Mouse (Mus musculus): ENCODE measurements around the gene Tcl1b5. TPM values are rescaled to one million over a fixed set of nuclear protein-coding genes. Genes with fewer than 3 reads are reported as not detected.
"Not testable (repeated sequence)": the region's sequence is repeated elsewhere in the genome, so short reads cannot be mapped to it uniquely, and the experiment has no call there.

Tcl1b5 gene
- not detected in 2 replicates for polyA plus RNA-seq (2014; fragmentation: Nextera tagmentation; extraction: Ambion mirVana)

DNA sequence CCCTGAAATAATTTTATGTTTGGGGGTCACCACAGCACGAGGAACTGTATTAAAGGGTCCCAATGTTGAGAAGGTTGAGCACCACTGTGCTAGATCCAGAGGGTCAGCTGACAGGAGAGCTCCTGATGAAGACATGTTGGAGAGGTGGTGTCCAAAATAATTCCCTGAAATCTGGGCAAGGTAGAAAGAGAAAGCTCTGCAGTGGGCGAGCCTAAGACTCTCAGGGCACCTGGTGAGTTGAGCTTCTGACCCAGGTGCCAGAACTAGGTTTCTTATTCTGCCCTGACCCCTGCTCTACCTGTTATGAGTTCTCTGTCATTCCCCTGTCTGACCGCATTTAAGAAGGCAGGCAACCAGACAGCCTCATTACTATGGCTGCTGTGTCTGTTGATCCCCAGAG is at the start of gene Tcl1b5:
Gene Tcl1b5 (plus strand): TSS at position 301 of the 400 bp plus-strand sequence.
- WGBS = 66% methylated on average over 3 of the region's 3 CpGs
- not testable (repeated sequence) for H3K4me2 ChIP-seq (ENCODE audit: low read length); H3K27ac ChIP-seq (replicated peaks; ENCODE audit: low read depth, low read length); H3K27me3 ChIP-seq (ENCODE audit: control insufficient read depth, insufficient read depth, low read length); H3K9ac ChIP-seq (replicated peaks; ENCODE audit: low read length); ATAC-seq (ENCODE audit: low FRiP score, low TSS enrichment); H3K4me3 ChIP-seq (replicated peaks; ENCODE audit: low read depth, low read length); H3K9me3 ChIP-seq (ENCODE audit: control insufficient read depth, low read length); H3K36me3 ChIP-seq (ENCODE audit: control insufficient read depth, insufficient read depth, low read length); DNase-seq; H3K4me1 ChIP-seq (ENCODE audit: control insufficient read depth, insufficient read depth, low read length)

DNA sequence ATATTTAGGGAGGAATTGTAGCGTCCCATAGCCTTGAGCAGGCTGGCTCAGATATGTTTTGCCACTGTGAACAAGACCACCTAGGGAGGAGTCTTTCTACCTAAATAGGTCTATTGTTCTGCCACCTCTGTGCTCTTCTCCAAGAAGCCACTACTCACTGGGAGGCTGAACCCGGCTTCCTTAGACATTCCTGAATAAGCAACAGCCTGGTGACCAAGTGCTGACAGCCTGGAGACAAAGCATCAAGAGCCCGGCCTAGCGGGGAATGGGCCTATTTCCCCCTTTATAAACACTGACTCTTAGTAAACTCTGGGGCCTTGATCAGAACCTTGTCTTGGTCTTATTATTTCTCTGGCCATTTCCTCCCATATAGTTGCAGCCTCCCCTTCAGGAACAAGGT is 49.6 kb upstream of the Tcl1b5 start:
- no peak for ATAC-seq (ENCODE audit: low FRiP score, low TSS enrichment)
- WGBS = 41% methylated on average over 4 of the region's 4 CpGs

DNA sequence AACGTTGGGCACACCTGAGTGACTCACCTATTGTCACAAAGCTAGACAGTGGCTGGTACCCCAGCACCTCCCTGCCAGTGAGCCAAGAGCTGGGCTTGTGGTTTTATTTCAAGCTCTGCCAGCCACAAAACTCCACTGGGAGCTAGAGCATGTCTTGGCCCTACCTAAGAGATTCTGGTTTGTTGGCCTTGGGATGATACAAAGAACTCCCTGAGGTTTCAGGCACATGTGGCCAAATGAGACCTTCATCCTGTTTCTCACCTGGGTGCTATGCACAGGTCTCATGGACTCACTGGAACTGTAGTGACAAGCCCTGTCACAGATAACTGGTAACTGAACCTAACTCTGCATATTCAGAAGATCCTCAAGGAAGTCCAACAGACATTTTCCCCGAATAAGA is 48.5 kb upstream of the Tcl1b5 start:
- Histone ChIP-seq H3K4me3 (replicated peaks; ENCODE audit: low read depth, low read length) (no peak overlapping the region), H3K4me2 (ENCODE audit: low read length) (no peak overlapping the region), H3K27ac (replicated peaks; ENCODE audit: low read depth, low read length) (no peak overlapping the region), H3K9ac (replicated peaks; ENCODE audit: low read length) (no peak overlapping the region), H3K9me3 (ENCODE audit: control insufficient read depth, low read length) (no peaks in the 10 kb centered on the region), H3K27me3 (ENCODE audit: control insufficient read depth, insufficient read depth, low read length) (no peaks in the 10 kb centered on the region), H3K36me3 (ENCODE audit: control insufficient read depth, insufficient read depth, low read length) (no peaks in the 10 kb centered on the region), H3K4me1 (ENCODE audit: control insufficient read depth, insufficient read depth, low read length) (no peaks in the 10 kb centered on the region)
- ATAC-seq (ENCODE audit: low FRiP score, low TSS enrichment) = no peak
- WGBS = 88% methylated on average over 2 of the region's 2 CpGs
- no peak for DNase-seq

More for the DNA sequence above, 49.6 kb upstream of the Tcl1b5 start:
- Histone ChIP-seq H3K4me3 (replicated peaks; ENCODE audit: low read depth, low read length) (no peak overlapping the region), H3K4me1 (ENCODE audit: control insufficient read depth, insufficient read depth, low read length) (no peaks in the 10 kb centered on the region), H3K4me2 (ENCODE audit: low read length) (no peak overlapping the region), H3K36me3 (ENCODE audit: control insufficient read depth, insufficient read depth, low read length) (no peaks in the 10 kb centered on the region), H3K27ac (replicated peaks; ENCODE audit: low read depth, low read length) (no peak overlapping the region), H3K9me3 (ENCODE audit: control insufficient read depth, low read length) (no peaks in the 10 kb centered on the region), H3K9ac (replicated peaks; ENCODE audit: low read length) (no peak overlapping the region), H3K27me3 (ENCODE audit: control insufficient read depth, insufficient read depth, low read length) (no peaks in the 10 kb centered on the region)
- DNase-seq = no peak

DNA sequence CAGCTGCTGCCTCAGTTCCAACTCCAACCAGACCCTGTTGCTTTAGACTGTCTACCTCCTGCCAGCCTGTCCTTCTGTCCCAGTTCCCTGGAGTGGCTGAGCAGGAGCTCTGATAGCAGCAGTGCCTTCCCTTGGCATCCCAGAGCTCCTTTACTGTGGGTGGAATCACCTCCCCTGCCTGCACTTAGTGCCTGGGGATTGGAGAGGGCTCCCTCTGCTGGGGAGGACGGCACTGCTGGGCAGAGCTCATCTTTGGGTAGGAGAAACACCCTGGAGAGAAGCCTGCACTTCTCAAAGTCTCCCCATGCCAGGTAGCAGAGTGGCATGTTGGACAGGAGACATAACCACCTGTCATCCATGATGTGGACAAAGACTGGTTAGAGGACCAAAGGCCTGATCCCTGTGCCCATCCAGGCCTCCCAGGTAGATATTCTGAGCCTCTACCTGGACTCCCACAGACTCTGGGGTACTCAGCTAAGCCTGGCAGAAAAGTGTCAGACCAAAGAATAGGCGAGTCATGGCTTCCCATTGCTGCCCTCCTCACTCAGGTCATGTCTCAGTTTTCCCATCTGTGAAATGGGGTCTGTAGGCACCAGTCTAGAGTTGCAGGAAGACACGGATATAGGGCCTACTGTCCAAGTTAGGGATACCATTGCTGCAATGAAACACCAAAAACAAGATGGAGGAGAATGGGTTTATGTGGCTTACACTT is 46.5 kb upstream of the Tcl1b5 start:
- not testable (repeated sequence) for H3K9ac ChIP-seq (replicated peaks; ENCODE audit: low read length); H3K27me3 ChIP-seq (ENCODE audit: control insufficient read depth, insufficient read depth, low read length); DNase-seq; ATAC-seq (ENCODE audit: low FRiP score, low TSS enrichment); H3K9me3 ChIP-seq (ENCODE audit: control insufficient read depth, low read length); H3K36me3 ChIP-seq (ENCODE audit: control insufficient read depth, insufficient read depth, low read length); H3K4me1 ChIP-seq (ENCODE audit: control insufficient read depth, insufficient read depth, low read length); H3K4me3 ChIP-seq (replicated peaks; ENCODE audit: low read depth, low read length); H3K27ac ChIP-seq (replicated peaks; ENCODE audit: low read depth, low read length); H3K4me2 ChIP-seq (ENCODE audit: low read length)
- 68% methylated on average over 3 of the region's 3 CpGs for WGBS

DNA sequence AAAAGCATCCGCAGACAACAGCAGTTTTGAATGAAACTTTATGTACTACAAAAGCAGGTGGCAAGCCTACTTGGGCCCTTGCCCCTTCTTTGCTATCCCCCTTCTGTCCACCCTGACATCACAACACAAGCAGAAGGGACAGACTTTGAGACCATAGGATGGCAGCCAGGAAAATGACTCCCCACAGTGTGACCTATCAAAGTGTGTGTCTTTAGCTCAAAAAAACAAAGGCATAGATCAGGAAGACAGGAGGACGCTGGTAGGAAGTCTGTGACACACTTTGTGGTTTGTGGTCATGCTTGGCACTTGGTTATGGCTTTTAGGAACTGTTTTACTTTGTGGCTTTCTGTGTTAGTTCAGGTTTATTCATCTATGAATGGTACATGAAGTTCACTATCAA is 42.0 kb upstream of the Tcl1b5 start:
- not testable (repeated sequence) for H3K4me2 ChIP-seq (ENCODE audit: low read length); DNase-seq; H3K4me3 ChIP-seq (replicated peaks; ENCODE audit: low read depth, low read length); H3K4me1 ChIP-seq (ENCODE audit: control insufficient read depth, insufficient read depth, low read length); H3K9ac ChIP-seq (replicated peaks; ENCODE audit: low read length); H3K27me3 ChIP-seq (ENCODE audit: control insufficient read depth, insufficient read depth, low read length); H3K27ac ChIP-seq (replicated peaks; ENCODE audit: low read depth, low read length); H3K9me3 ChIP-seq (ENCODE audit: control insufficient read depth, low read length); H3K36me3 ChIP-seq (ENCODE audit: control insufficient read depth, insufficient read depth, low read length); ATAC-seq (ENCODE audit: low FRiP score, low TSS enrichment)
- 69% methylated on average over 2 of the region's 2 CpGs for WGBS

DNA sequence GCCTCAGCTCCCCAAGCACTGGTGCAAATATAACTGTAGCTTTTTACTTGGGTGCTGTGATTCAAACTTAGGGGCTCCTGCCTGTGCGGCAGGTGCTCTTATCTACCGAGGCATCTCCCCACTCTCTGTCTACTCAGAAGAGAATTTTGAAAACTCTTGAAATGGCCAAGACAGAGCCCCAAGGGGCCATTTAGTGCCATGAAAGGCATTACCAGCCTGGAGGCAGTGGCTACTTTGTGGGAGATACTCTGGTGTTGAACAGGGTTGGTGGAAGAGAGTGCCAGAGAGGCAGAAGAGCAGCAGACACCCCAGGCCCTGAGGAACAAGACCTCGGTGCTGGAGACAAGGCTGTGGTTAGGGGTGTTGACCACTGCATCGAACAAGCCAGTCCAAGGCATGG is 41.3 kb upstream of the Tcl1b5 start:
- not testable (repeated sequence) for DNase-seq; H3K27me3 ChIP-seq (ENCODE audit: control insufficient read depth, insufficient read depth, low read length); H3K27ac ChIP-seq (replicated peaks; ENCODE audit: low read depth, low read length); H3K36me3 ChIP-seq (ENCODE audit: control insufficient read depth, insufficient read depth, low read length); ATAC-seq (ENCODE audit: low FRiP score, low TSS enrichment); H3K4me3 ChIP-seq (replicated peaks; ENCODE audit: low read depth, low read length); H3K9ac ChIP-seq (replicated peaks; ENCODE audit: low read length); H3K9me3 ChIP-seq (ENCODE audit: control insufficient read depth, low read length); H3K4me2 ChIP-seq (ENCODE audit: low read length); H3K4me1 ChIP-seq (ENCODE audit: control insufficient read depth, insufficient read depth, low read length)
- WGBS = 90% methylated on average over 4 of the region's 4 CpGs

DNA sequence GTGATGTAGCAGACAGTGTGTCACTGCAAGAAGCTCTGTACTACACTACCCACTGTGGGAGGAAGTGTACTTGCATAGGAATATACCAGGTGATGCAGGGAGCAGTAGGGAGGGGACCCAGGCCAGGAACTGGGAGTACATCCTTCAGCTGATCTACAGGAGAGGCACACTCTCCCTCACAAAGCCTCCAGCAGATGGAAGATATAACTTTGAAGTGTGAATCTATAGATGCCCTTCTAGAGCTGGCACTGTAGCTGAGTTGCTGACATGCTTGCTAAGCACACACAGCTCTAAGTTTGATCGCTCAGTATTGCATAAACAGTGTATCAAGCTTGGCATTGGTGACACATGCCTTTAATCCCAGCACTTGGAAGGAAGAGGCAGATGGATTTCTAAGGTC is 38.4 kb upstream of the Tcl1b5 start:
- H3K4me1 ChIP-seq (ENCODE audit: control insufficient read depth, insufficient read depth, low read length); H3K9ac ChIP-seq (replicated peaks; ENCODE audit: low read length); H3K27me3 ChIP-seq (ENCODE audit: control insufficient read depth, insufficient read depth, low read length); H3K36me3 ChIP-seq (ENCODE audit: control insufficient read depth, insufficient read depth, low read length); H3K4me3 ChIP-seq (replicated peaks; ENCODE audit: low read depth, low read length); H3K9me3 ChIP-seq (ENCODE audit: control insufficient read depth, low read length); ATAC-seq (ENCODE audit: low FRiP score, low TSS enrichment); H3K27ac ChIP-seq (replicated peaks; ENCODE audit: low read depth, low read length); DNase-seq; H3K4me2 ChIP-seq (ENCODE audit: low read length): not testable (repeated sequence)
- 97% methylated on average over 1 of the region's 1 CpGs for WGBS

DNA sequence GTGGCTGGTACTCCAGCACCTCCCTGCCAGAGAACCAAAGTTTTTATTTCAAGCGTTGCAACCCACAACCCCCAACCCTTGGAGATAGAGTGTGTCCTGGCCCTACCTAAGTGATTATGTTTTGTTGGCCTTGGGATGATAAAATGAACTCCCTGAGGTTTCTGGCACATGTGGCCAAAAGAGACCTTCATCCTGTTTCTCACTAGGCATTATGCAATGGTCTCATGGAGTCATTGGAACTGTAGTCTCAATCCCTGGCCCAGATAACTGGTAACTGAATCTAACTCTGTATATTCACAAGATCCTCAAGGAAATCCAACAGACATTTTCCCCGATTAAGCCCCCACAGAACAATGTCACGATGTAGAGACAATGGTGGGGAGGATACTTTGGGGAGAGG is 33.0 kb upstream of the Tcl1b5 start:
- WGBS = 94% methylated on average over 3 of the region's 3 CpGs
- ATAC-seq (ENCODE audit: low FRiP score, low TSS enrichment) (no peak), DNase-seq (no peak)

DNA sequence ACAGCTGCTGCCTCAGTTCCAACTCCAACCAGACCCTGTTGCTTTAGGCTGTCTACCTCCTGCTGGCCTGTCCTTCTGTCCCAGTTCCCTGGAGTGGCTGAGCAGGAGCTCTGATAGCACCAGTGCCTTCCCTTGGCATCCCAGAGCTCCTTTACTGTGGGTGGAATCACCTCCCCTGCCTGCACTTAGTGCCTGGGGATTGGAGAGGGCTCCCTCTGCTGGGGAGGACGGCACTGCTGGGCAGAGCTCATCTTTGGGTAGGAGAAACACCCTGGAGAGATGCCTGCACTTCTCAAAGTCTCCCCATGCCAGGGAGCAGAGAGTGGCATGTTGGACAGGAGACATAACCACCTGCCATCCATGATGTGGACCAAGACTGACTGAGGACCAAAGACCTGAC is 31.2 kb upstream of the Tcl1b5 start:
- 43% methylated on average over 1 of the region's 1 CpGs for WGBS
- H3K36me3 ChIP-seq (ENCODE audit: control insufficient read depth, insufficient read depth, low read length); H3K4me1 ChIP-seq (ENCODE audit: control insufficient read depth, insufficient read depth, low read length); H3K27me3 ChIP-seq (ENCODE audit: control insufficient read depth, insufficient read depth, low read length); H3K4me2 ChIP-seq (ENCODE audit: low read length); H3K27ac ChIP-seq (replicated peaks; ENCODE audit: low read depth, low read length); DNase-seq; ATAC-seq (ENCODE audit: low FRiP score, low TSS enrichment); H3K4me3 ChIP-seq (replicated peaks; ENCODE audit: low read depth, low read length); H3K9ac ChIP-seq (replicated peaks; ENCODE audit: low read length); H3K9me3 ChIP-seq (ENCODE audit: control insufficient read depth, low read length): not testable (repeated sequence)

More for the DNA sequence above, 33.0 kb upstream of the Tcl1b5 start:
- Histone ChIP-seq H3K27ac (replicated peaks; ENCODE audit: low read depth, low read length) (no peak overlapping the region), H3K4me3 (replicated peaks; ENCODE audit: low read depth, low read length) (no peak overlapping the region), H3K9me3 (ENCODE audit: control insufficient read depth, low read length) (no peaks in the 10 kb centered on the region), H3K9ac (replicated peaks; ENCODE audit: low read length) (no peak overlapping the region), H3K4me2 (ENCODE audit: low read length) (no peak overlapping the region), H3K36me3 (ENCODE audit: control insufficient read depth, insufficient read depth, low read length) (no peaks in the 10 kb centered on the region), H3K27me3 (ENCODE audit: control insufficient read depth, insufficient read depth, low read length) (no peaks in the 10 kb centered on the region), H3K4me1 (ENCODE audit: control insufficient read depth, insufficient read depth, low read length) (no peaks in the 10 kb centered on the region)
